Mouse (Mus musculus): ENCODE data around the gene Gns.

Gns gene

GRCm38 (mm10) chr10:121429981-121430682 lies 65.2 kb downstream of the Gns start:
- DNase-seq (ENCODE audit: low spot score): peak; percentile 45

GRCm38 (mm10) chr10:121430764-121431540 lies 66.1 kb downstream of the Gns start:
- DNase-seq (ENCODE audit: low spot score): no peak

GRCm38 (mm10) chr10:121432041-121432634 lies 67.2 kb downstream of the Gns start:
- DNase-seq (ENCODE audit: low spot score): no peak

- DNase-seq (ENCODE audit: low spot score): peak; percentile 29
Measured at GRCm38 (mm10) chr10:121432635-121433280, 67.9 kb downstream of the Gns start.

- DNase-seq (ENCODE audit: low spot score): no peak
Measured at GRCm38 (mm10) chr10:121434441-121435103, 69.7 kb downstream of the Gns start.

- DNase-seq (ENCODE audit: low spot score): peak; percentile 45
Measured at GRCm38 (mm10) chr10:121435546-121436257, 70.8 kb downstream of the Gns start.

GRCm38 (mm10) chr10:121436258-121436645 lies 71.4 kb downstream of the Gns start:
- DNase-seq (ENCODE audit: low spot score): peak; percentile 84

- no peak for DNase-seq (ENCODE audit: low spot score)
Measured at GRCm38 (mm10) chr10:121436693-121437092, 71.8 kb downstream of the Gns start.

- no peak for DNase-seq (ENCODE audit: low spot score)
Measured at GRCm38 (mm10) chr10:121438109-121438508, 73.2 kb downstream of the Gns start.

GRCm38 (mm10) chr10:121439310-121439731 lies 74.4 kb downstream of the Gns start:
- no peak for DNase-seq (ENCODE audit: low spot score)

- DNase-seq (ENCODE audit: low spot score): no peak
Measured at GRCm38 (mm10) chr10:121443791-121444190, 78.9 kb downstream of the Gns start.

- DNase-seq (ENCODE audit: low spot score): no peak
Measured at GRCm38 (mm10) chr10:121444198-121444597, 79.3 kb downstream of the Gns start.

- DNase-seq (ENCODE audit: low spot score): no peak
Measured at GRCm38 (mm10) chr10:121445808-121446207, 80.9 kb downstream of the Gns start.

Measured in embryo, embryonic 10 days (tissue).